Mouse (Mus musculus): ENCODE measurements at regions not wholly inside any gene's neighbourhood (a gene's known extent, or its start where the extent isn't known, plus 50 kb on each side); places are given as distances from the start of the nearest gene placed in this dataset.
A peak's percentile ranks its signal among the peaks of the same experiment; 100 is the strongest.

GRCm38 (mm10) chr3:147133408-147133807 lies 281.2 kb downstream of the Ttll7 start:
- Histone ChIP-seq H3K4me3 (no peak overlapping the region), H3K4me2 (no peak overlapping the region), H3K9me3 (no peaks in the 10 kb centered on the region), H3K4me1 (no peaks in the 10 kb centered on the region), H3K36me3 (no peaks in the 10 kb centered on the region), H3K27ac (no peak overlapping the region), H3K27me3 (no peaks in the 10 kb centered on the region), H3K9ac (no peak overlapping the region)
- ATAC-seq (ENCODE audit: insufficient number of reproducible peaks, insufficient read depth, low FRiP score, low TSS enrichment, low read depth): no peak
- WGBS: 90% methylated on average over 13 of the region's 13 CpGs

- no peak overlapping the region for H3K9ac ChIP-seq
- H3K36me3 ChIP-seq: no peaks in the 10 kb centered on the region
- no peak overlapping the region for H3K4me2 ChIP-seq
- H3K4me3 ChIP-seq: no peak overlapping the region
- no peaks in the 10 kb centered on the region for H3K4me1 ChIP-seq
- no peaks in the 10 kb centered on the region for H3K27me3 ChIP-seq
- WGBS: 69% methylated on average over 3 of the region's 3 CpGs
- no peak overlapping the region for H3K27ac ChIP-seq
- ATAC-seq (ENCODE audit: insufficient number of reproducible peaks, insufficient read depth, low FRiP score, low TSS enrichment, low read depth): no peak
- H3K9me3 ChIP-seq: no peaks in the 10 kb centered on the region
Measured at GRCm38 (mm10) chr3:147140414-147140813, 288.2 kb downstream of the Ttll7 start.

GRCm38 (mm10) chr3:147153456-147153855 lies 301.3 kb downstream of the Ttll7 start:
- WGBS: 30% methylated on average over 3 of the region's 3 CpGs
- Histone ChIP-seq H3K4me3 (no peak overlapping the region), H3K9ac (no peak overlapping the region), H3K27ac (no peak overlapping the region), H3K9me3 (no peaks in the 10 kb centered on the region), H3K4me2 (no peak overlapping the region), H3K36me3 (no peaks in the 10 kb centered on the region), H3K27me3 (no peaks in the 10 kb centered on the region), H3K4me1 (0 out of 2 replicates have a peak, but pooled peaks cover 6% of the 10 kb centered on the region)
- no peak for ATAC-seq (ENCODE audit: insufficient number of reproducible peaks, insufficient read depth, low FRiP score, low TSS enrichment, low read depth)

GRCm38 (mm10) chr3:147153998-147154397 lies 301.8 kb downstream of the Ttll7 start:
- ATAC-seq (ENCODE audit: insufficient number of reproducible peaks, insufficient read depth, low FRiP score, low TSS enrichment, low read depth): no peak
- H3K36me3 ChIP-seq: no peaks in the 10 kb centered on the region
- H3K4me3 ChIP-seq: no peak overlapping the region
- no peak overlapping the region for H3K9ac ChIP-seq
- 0 out of 2 replicates have a peak overlapping the region, but pooled peaks have one; percentile 11 for H3K27ac ChIP-seq
- 28% methylated on average over 2 of the region's 2 CpGs for WGBS
- no peak overlapping the region for H3K4me2 ChIP-seq
- H3K4me1 ChIP-seq: 0 out of 2 replicates have a peak, but pooled peaks cover 6% of the 10 kb centered on the region
- H3K9me3 ChIP-seq: no peaks in the 10 kb centered on the region
- H3K27me3 ChIP-seq: no peaks in the 10 kb centered on the region

GRCm38 (mm10) chr3:147163126-147163525 lies 311.0 kb downstream of the Ttll7 start:
- 89% methylated on average over 10 of the region's 10 CpGs for WGBS
- Histone ChIP-seq H3K4me1 (peaks cover 6% of the 10 kb centered on the region; the same call in 1 of the 2 replicates), H3K27me3 (no peaks in the 10 kb centered on the region), H3K27ac (no peak overlapping the region), H3K4me3 (no peak overlapping the region), H3K4me2 (no peak overlapping the region), H3K9ac (no peak overlapping the region), H3K9me3 (no peaks in the 10 kb centered on the region), H3K36me3 (no peaks in the 10 kb centered on the region)
- ATAC-seq (ENCODE audit: insufficient number of reproducible peaks, insufficient read depth, low FRiP score, low TSS enrichment, low read depth): no peak

- Histone ChIP-seq H3K9me3 (no peaks in the 10 kb centered on the region), H3K4me1 (peaks cover 6% of the 10 kb centered on the region; the same call in 1 of the 2 replicates), H3K9ac (no peak overlapping the region), H3K36me3 (no peaks in the 10 kb centered on the region), H3K27ac (no peak overlapping the region), H3K27me3 (no peaks in the 10 kb centered on the region), H3K4me3 (no peak overlapping the region), H3K4me2 (no peak overlapping the region)
- WGBS: 88% methylated on average over 5 of the region's 5 CpGs
- no peak for ATAC-seq (ENCODE audit: insufficient number of reproducible peaks, insufficient read depth, low FRiP score, low TSS enrichment, low read depth)
Measured at GRCm38 (mm10) chr3:147163540-147163939, 311.4 kb downstream of the Ttll7 start.

- Histone ChIP-seq H3K27ac (no peak overlapping the region), H3K4me2 (no peak overlapping the region), H3K4me1 (peaks cover 6% of the 10 kb centered on the region; the same call in 1 of the 2 replicates), H3K27me3 (no peaks in the 10 kb centered on the region), H3K9me3 (no peaks in the 10 kb centered on the region), H3K4me3 (no peak overlapping the region), H3K9ac (no peak overlapping the region), H3K36me3 (no peaks in the 10 kb centered on the region)
- ATAC-seq (ENCODE audit: insufficient number of reproducible peaks, insufficient read depth, low FRiP score, low TSS enrichment, low read depth): no peak
- WGBS: 57% methylated on average over 6 of the region's 6 CpGs
Measured at GRCm38 (mm10) chr3:147164931-147165330, 312.8 kb downstream of the Ttll7 start.

GRCm38 (mm10) chr3:147166555-147166954 lies 314.4 kb downstream of the Ttll7 start:
- Histone ChIP-seq H3K9me3 (no peaks in the 10 kb centered on the region), H3K4me1 (peaks cover 10% of the 10 kb centered on the region), H3K27me3 (no peaks in the 10 kb centered on the region), H3K27ac (no peak overlapping the region), H3K36me3 (no peaks in the 10 kb centered on the region), H3K9ac (no peak overlapping the region), H3K4me2 (no peak overlapping the region), H3K4me3 (no peak overlapping the region)
- no peak for ATAC-seq (ENCODE audit: insufficient number of reproducible peaks, insufficient read depth, low FRiP score, low TSS enrichment, low read depth)
- 60% methylated on average over 5 of the region's 5 CpGs for WGBS

- WGBS: 84% methylated on average over 2 of the region's 2 CpGs
- H3K4me1 ChIP-seq: peaks cover 3% of the 10 kb centered on the region
- H3K9ac ChIP-seq: no peak overlapping the region
- H3K27ac ChIP-seq: no peak overlapping the region
- no peak for ATAC-seq (ENCODE audit: insufficient number of reproducible peaks, insufficient read depth, low FRiP score, low TSS enrichment, low read depth)
- no peak overlapping the region for H3K4me2 ChIP-seq
- no peaks in the 10 kb centered on the region for H3K9me3 ChIP-seq
- no peaks in the 10 kb centered on the region for H3K36me3 ChIP-seq
- no peaks in the 10 kb centered on the region for H3K27me3 ChIP-seq
- H3K4me3 ChIP-seq: no peak overlapping the region
Measured at GRCm38 (mm10) chr3:147169215-147169614, 317.0 kb downstream of the Ttll7 start.

- Histone ChIP-seq H3K9me3 (no peaks in the 10 kb centered on the region), H3K36me3 (no peaks in the 10 kb centered on the region), H3K4me3 (no peak overlapping the region), H3K9ac (no peak overlapping the region), H3K4me1 (peaks cover 6% of the 10 kb centered on the region), H3K27ac (no peak overlapping the region), H3K27me3 (no peaks in the 10 kb centered on the region), H3K4me2 (no peak overlapping the region)
- no peak for ATAC-seq (ENCODE audit: insufficient number of reproducible peaks, insufficient read depth, low FRiP score, low TSS enrichment, low read depth)
- WGBS: 39% methylated on average over 2 of the region's 2 CpGs
Measured at GRCm38 (mm10) chr3:147170106-147170505, 317.9 kb downstream of the Ttll7 start.

- Histone ChIP-seq H3K36me3 (no peaks in the 10 kb centered on the region), H3K27me3 (peaks cover 4% of the 10 kb centered on the region), H3K4me2 (no peak overlapping the region), H3K4me1 (peaks cover 37% of the 10 kb centered on the region), H3K9ac (no peak overlapping the region), H3K9me3 (no peaks in the 10 kb centered on the region), H3K4me3 (no peak overlapping the region), H3K27ac (no peak overlapping the region)
- no peak for ATAC-seq (ENCODE audit: insufficient number of reproducible peaks, insufficient read depth, low FRiP score, low TSS enrichment, low read depth)
- 66% methylated on average over 6 of the region's 6 CpGs for WGBS
Measured at GRCm38 (mm10) chr3:147178746-147179145, 326.6 kb downstream of the Ttll7 start.

GRCm38 (mm10) chr3:147180711-147181110 lies 328.5 kb downstream of the Ttll7 start:
- ATAC-seq (ENCODE audit: insufficient number of reproducible peaks, insufficient read depth, low FRiP score, low TSS enrichment, low read depth): no peak
- no peak overlapping the region for H3K4me3 ChIP-seq
- no peak overlapping the region for H3K27ac ChIP-seq
- H3K36me3 ChIP-seq: no peaks in the 10 kb centered on the region
- H3K4me2 ChIP-seq: no peak overlapping the region
- H3K27me3 ChIP-seq: peaks cover 4% of the 10 kb centered on the region
- H3K4me1 ChIP-seq: peaks cover 38% of the 10 kb centered on the region
- H3K9ac ChIP-seq: no peak overlapping the region
- no peaks in the 10 kb centered on the region for H3K9me3 ChIP-seq
- WGBS: 59% methylated on average over 4 of the region's 4 CpGs
